Mouse (Mus musculus) cerebellum, adult 9-11 months (tissue): ENCODE data around the gene Gm4133.
"Not testable (repeated sequence)": the region's sequence is repeated elsewhere in the genome, so short reads cannot be mapped to it uniquely, and the experiment has no call there.

Source experiments
- DNase-seq: peaks from one replicate; pipeline ENCODE4 v3.0.0; 2022

Gene Gm4133

DNA sequence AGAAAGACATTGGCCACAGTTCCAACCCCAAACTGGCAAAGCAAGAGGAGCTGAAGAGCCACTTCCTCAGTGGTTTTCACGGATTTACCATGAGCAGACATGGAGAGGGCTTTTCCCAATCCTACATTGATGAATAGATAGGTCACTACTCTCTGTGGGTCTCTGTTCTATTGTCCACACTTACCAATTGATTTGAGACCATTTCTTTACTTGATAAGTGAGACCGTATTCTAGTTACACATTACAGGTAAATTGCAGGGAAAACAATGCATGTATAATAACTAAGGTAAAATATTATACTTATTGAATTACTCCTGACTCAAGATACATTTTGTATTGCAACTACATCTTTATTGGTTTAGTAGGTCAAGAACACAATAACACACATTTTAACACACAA lies at the start of gene Gm4133:
Gene Gm4133, minus strand, starts transcription at position 101 of the 400 bp plus-strand sequence.
- not testable (repeated sequence) for DNase-seq

DNA sequence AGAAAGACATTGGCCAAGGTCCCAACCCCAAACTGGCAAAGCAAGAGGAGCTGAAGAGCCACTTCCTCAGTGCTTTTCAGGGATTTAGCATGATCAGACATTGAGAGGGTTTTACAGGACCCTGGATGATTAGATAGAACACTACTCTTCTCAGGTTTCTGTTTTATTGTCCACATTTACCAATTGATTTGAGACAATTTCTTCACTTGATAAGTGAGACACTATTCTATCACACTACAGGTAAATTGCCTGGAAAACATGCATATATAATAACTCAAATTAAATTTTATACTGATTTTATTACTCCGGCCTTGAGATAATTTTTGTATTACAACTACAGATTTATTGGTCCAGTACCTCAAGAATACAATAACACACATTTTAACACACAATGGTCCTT lies 41.4 kb upstream of the Gm4133 start, which contains the start of gene Gm5728:
Gene Gm5728, minus strand, starts transcription at position 101 of the 400 bp plus-strand sequence.
- not testable (repeated sequence) for DNase-seq
